Mouse (Mus musculus) CH12.LX (cell line): ENCODE data around the gene Elovl4.

ENCODE experiments used
- CHD1 ChIP-seq: IDR thresholded peaks from 2 replicates; pipeline ENCODE4 v1.6.1; 2012; ENCODE audit warnings: low read depth, low read length, improper control_type of control experiment, inconsistent platforms
- CTCF ChIP-seq, 2 experiments: IDR thresholded peaks in 1 of 2; conservative IDR thresholded peaks in 1 of 2; 2 replicates each; pipeline ENCODE4 v1.5.1; 2011 to 2012; ENCODE audit warnings: low read depth in 2 of 2, low read length in 2 of 2, improper control_type of control experiment in 1 of 2, inconsistent platforms in 1 of 2, mild to moderate bottlenecking in 1 of 2, moderate library complexity in 1 of 2
- EP300 ChIP-seq: IDR thresholded peaks from 2 replicates; pipeline ENCODE4 v1.6.1; 2011; ENCODE audit warnings: low read length, improper control_type of control experiment
- HCFC1 ChIP-seq: IDR thresholded peaks from 2 replicates; pipeline ENCODE4 v1.6.1; 2012; ENCODE audit warnings: low read depth, mild to moderate bottlenecking, inconsistent platforms, low read length, improper control_type of control experiment
- MAZ ChIP-seq: IDR thresholded peaks from 2 replicates; pipeline ENCODE4 v1.6.1; 2012; ENCODE audit warnings: low read depth, mild to moderate bottlenecking, inconsistent platforms, low read length, improper control_type of control experiment, moderate library complexity
- POLR2A ChIP-seq: IDR thresholded peaks from 2 replicates; pipeline ENCODE4 v1.6.1; 2011; ENCODE audit warnings: low read depth, mild to moderate bottlenecking, improper control_type of control experiment, low read length
- SMC3 ChIP-seq: IDR thresholded peaks from 2 replicates; pipeline ENCODE4 v1.6.1; 2011; ENCODE audit warnings: low read depth, low read length, improper control_type of control experiment
- USF1 ChIP-seq: IDR thresholded peaks from 2 replicates; pipeline ENCODE4 v1.6.1; 2014; ENCODE audit warnings: low read depth, mild to moderate bottlenecking, inconsistent platforms, low read length, improper control_type of control experiment
- ZC3H11A ChIP-seq: IDR thresholded peaks from 2 replicates; pipeline ENCODE4 v1.6.1; 2012; ENCODE audit warnings: low read depth, mild to moderate bottlenecking, inconsistent platforms, low read length, improper control_type of control experiment

DNA sequence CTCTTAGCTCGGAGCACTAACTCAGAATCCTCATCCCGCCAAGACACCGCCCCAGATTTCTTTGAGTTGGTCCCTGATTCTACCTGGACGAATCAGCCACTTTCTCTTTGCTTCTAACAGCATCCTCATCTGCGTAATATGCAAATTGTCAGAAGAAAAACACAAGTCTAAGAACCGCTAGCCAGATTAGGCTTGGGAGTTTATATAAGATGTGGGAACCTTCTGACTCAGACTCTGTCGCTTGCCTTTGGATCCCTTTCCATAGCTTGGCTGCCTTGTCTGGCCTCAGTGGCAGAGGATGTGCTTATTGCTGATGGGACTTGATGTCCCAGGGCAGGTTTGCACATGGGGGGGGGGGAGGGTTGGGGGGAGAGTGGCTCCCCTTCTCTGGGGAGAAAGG lies 9.2 kb downstream of the Elovl4 start:
- TF ChIP-seq EP300: no peak
- TF ChIP-seq HCFC1: no peak
- no peak for TF ChIP-seq CTCF (conservative IDR thresholded peaks at IDR 0.05 in 1 of 2, IDR thresholded peaks at IDR 0.05 in 1 of 2; ENCODE audit: low read depth in 2 of 2, low read length in 2 of 2)
- no peak for TF ChIP-seq MAZ
- TF ChIP-seq POLR2A: no peak
- TF ChIP-seq ZC3H11A: no peak
- no peak for TF ChIP-seq SMC3
- TF ChIP-seq USF1: no peak
- no peak for TF ChIP-seq CHD1
